Mouse (Mus musculus) fat pad, adult 2 months (tissue): ENCODE data around the gene Guca1a.

ENCODE experiments used
- DNase-seq: peaks from one replicate; pipeline ENCODE4 v3.0.0-alpha.2; 2011; ENCODE audit warnings: low read depth, low spot score; ENCODE audit errors: extremely low read depth

Guca1a gene

DNA sequence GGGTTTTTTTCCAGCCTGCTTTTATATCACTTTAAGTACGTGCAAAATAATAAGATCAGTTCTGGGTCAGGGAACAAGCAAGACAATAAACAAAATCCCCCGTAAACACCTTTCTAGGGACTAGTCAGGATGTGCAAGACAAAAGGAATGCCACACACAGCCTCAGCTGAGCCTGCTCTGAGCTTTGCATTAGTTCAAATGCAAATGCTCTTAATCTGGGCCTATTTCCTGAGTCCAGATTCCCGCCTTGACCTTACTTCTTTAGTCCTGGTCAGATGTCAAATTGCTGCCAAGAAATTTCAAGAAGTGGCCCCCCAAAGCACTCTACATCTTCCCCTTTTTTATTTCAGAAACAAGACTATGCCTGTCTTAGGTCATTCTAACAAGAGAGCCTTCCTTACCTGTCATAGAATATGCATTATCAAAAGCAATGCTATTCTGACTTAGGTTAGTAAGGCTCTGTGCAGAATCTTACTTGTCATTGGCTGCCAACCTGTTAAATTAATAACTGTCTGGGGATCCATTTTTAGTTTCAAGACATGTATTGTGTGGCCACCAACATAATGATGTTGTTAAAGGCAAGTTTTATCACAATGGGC lies 50.6 kb downstream of the Guca1a start:
- DNase-seq, result no peak
